Mouse (Mus musculus) layer of hippocampus, postnatal 25 days (tissue): ENCODE data around the gene Cdc25b. TPM values are rescaled to one million over a fixed set of nuclear protein-coding genes. Genes with fewer than 3 reads are reported as not detected.

ENCODE experiments used
- DNase-seq, 2 experiments: peaks; one replicate each; pipeline ENCODE4 v3.0.0; 2022; ENCODE audit warnings: mixed read lengths in 2 of 2, low spot score in 1 of 2; ENCODE audit errors: extremely low spot score in 1 of 2
- total RNA-seq, 2 experiments: library from RNA; stranded (reverse); gene quantifications; 2 replicates each; pipeline ENCODE4 v1.2.3; 2021

Cdc25b gene
- total RNA-seq, 2 experiments from 2014 or later, result 15.4 to 26.6 TPM

- DNase-seq, result no peak
Observed at GRCm38 (mm10) chr2:131189521-131190309, 3.0 kb downstream of the Cdc25b start.

DNA sequence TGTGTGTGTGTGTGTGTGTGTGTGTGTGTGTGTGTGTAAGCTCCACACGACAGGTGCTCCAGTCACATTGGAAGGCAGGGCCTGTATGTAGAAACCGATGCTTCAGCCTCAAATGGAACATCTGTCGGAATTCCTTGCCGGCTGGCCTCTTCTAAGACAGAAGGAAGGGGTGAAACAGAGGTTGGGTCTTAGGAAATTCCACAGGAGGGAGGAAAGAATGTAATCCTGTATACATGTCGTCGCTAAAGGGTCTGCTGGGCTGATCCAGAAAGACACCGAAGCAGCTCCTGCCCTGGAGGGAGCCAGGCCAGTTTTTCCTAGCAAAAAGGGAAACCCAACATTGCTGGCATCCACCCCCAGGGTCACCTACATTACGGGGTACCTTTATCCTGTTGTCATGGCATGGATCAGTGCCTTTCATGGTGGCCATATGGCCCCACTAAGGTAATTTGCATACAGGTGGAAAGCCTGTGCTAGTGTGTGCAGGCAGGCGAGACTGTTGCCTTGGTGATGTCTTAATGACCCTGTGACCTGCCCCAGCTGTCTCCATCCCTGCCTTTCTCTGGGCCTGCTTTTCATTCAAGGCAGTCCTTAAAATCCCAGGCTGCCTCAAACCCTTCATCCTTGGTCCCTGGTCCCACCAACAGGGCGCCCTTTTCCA lies 3.7 kb downstream of the Cdc25b start:
- DNase-seq, result no peak

- no peak for DNase-seq
Observed at GRCm38 (mm10) chr2:131191005-131191390, 4.2 kb downstream of the Cdc25b start.

DNA sequence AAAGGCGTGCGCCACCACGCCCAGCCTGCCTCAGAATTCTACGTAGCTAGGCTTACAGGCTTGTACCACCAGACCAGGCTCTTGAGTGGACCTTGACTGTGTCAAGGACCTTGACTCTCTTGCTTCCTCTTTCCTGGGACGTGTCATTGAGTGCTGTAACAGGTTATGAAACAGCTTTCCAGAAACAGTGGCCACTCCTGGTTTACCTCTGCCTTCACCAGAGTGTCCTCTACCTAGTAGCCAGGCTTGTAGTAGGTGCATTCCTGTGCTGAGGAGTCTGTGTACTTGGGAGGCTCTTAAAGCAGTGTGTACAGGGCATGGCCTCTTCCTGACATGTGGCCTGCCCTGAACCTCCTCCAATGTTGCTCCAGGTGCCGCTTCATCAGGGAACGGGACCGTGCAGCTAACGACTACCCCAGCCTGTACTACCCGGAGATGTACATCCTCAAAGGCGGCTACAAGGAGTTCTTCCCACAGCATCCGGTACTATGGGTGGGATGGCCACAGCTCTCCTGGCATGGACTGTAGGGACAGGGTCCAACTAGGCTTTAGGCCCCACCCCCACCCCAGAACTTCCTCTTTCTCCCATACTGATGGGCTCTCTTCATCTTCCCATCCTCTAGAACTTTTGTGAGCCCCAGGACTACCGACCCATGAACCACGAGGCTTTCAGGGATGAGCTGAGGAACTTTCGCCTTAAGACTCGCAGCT lies 10.0 kb downstream of the Cdc25b start:
- no peak for DNase-seq

GRCm38 (mm10) chr2:131200710-131201109 lies 14.0 kb downstream of the Cdc25b start:
- DNase-seq, result no peak

DNA sequence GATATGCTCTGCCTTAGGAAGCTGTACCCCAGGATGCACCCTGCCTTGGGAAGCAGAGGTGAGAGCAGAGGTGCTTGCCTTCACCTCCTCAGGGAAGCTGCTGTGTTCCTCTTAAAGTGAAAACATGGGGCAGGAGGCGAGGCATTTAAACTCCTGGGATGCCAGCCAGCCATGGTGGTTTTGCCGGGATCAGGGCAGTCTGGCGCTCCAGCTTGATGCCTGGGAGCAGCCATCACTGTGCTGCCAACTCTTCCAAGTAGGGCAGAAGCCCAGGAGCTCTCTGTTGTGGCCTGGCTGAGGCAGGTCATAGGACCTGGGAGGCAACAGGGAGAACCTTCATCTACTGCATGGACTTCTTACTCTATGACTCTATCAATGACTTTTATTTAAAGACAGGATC lies 14.5 kb downstream of the Cdc25b start:
- no peak for DNase-seq

DNA sequence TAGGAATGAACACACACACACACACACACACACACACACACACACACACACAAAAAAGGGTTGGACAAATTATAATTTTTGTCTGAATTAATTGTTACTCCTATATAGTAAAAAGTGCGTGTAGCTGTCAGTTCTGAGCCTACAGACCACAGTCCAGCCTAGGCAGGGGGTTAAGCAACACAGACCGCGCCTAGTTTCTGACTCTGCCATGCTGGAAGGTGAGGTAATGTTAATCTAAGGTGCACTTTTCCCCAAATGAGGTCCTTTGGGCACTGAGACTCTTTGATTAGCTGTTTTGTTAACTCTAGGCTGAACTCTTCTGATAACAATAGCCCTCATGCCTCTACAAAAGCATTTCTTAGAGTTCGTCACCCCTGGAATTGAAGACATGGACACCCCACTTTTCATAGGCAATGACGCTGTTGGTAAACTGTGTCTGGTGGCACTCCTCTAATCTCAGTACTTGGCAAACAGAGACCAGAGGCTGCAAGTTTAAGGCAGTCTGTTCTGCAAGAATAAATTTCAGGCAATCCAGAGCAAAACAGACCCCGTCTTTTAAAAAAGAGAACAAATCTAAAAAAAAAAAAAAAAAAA lies 17.2 kb downstream of the Cdc25b start:
- no peak for DNase-seq

GRCm38 (mm10) chr2:131204410-131204981 lies 17.7 kb downstream of the Cdc25b start:
- DNase-seq, result peak; percentile 60

DNA sequence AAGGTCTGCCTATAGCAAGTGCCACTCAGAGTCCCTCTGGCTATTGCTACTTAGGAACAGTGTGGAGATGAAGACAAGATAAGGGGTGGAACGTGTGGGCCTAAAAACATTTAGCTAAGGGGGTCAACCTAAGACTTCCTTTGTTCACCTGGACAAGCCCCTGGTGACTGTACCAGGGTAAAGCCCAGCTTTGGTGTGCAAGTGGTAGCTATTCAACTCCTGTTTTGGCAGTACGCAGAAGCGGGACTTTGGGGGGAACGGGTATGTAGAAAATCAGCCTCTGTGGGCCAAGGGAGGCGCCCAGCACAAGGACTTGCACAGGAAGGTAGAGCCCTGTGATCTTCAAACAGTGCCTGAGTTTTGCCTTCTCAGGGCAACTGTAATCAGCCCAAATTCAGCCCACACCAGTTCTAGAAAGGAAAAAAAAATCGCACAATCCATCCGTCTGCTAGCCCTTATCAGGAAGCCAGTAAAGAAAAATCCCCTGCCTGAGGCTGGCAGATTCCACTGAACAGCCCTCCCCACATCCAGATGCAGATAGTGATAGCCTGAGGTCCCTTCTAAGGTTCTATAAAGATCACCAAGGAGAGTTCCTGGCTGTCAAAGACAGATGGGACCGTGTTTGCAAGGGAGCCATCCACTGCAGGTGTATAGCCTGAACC lies 18.9 kb downstream of the Cdc25b start:
- no peak for DNase-seq

DNA sequence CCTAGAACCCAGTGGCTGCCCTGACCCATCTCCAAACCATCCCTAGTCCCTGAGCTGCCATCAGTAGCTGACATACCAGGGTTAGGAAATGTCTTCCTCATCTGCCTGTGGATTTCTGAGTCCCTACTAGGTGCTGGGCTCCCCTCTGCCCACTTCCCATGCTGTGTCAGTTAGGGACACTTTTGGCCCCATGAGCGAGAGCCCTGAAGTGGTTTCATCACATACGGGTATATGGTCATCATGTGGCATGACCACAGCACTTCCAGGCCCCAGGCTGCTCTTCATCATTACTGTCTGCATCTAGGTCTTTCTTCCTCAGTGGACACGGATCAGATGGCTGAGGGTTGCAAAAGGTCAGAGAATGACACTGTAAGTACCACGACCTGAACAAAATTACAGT lies 20.0 kb downstream of the Cdc25b start, which contains the start of gene Ap5s1:
Gene Ap5s1 (plus strand): TSS at position 301 of the 400 bp plus-strand sequence.
- DNase-seq, result no peak

GRCm38 (mm10) chr2:131208356-131208755 lies 21.6 kb downstream of the Cdc25b start:
- no peak for DNase-seq

- DNase-seq, result no peak
Observed at GRCm38 (mm10) chr2:131209125-131209795, 22.5 kb downstream of the Cdc25b start.

DNA sequence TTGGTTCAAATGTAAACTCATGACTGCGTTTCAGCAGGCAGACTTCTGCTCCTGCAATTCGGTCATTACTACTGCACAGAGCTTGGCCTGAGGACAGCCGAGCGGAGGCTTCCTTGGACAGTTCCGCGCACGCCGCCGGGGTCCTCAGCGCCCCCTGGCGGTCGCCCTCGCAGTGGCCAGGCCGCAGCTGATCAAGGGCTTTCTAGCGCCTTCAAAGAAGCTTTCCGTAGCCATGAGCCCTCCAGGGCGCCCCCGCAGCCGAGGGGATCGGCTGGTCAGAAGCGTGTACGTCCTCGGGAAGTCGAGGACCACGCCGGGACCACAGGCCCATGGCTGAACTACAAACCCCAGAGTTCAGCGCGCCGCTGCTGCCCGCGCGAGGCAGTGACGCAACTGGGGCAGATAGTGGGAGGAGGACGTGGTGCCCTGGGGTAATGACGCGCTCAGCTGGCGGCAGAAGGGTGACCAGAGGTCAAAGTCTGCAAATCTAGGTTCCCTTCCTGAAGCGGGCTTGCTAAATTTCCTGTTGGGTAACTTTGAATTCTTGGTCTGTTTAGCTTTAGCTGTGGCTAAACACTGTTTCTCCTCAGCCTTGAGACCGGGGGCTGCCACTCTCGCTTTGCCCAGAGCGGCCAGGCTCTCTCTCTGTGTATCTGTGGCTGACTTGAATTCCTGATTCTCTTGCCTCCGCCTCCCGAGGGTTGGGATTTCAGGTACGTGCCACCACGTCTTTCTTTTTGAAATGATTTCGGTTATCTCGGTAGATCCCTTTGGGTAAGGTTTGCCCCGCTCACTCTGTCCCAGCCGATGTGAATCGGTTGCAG lies 23.4 kb downstream of the Cdc25b start:
- DNase-seq, result peak; percentile 89 to 98

GRCm38 (mm10) chr2:131211026-131211615 lies 24.4 kb downstream of the Cdc25b start:
- DNase-seq, result no peak

GRCm38 (mm10) chr2:131213773-131214172 lies 27.0 kb downstream of the Cdc25b start:
- DNase-seq, result no peak

GRCm38 (mm10) chr2:131215941-131216858 lies 29.5 kb downstream of the Cdc25b start:
- no peak for DNase-seq

- DNase-seq, result no peak
Observed at GRCm38 (mm10) chr2:131220030-131220429, 33.3 kb downstream of the Cdc25b start.
